Comparison of ENCODE assay signal across 21 mouse cellular contexts in genomic region chr11:106633456-106633855, GRCm38 (mm10). TPM values are rescaled to one million over a fixed set of nuclear protein-coding genes. Genes with fewer than 3 reads are reported as not detected.
DNase-seq lines count a peak whose midpoint lies in the region; TF ChIP-seq lines count a peak whose summit lies in the region.
"Had no signal": no experiment of that assay in that cellular context is flagged by ENCODE, and none has a peak within 500 bp of the region (broad histone marks: within the 10 kb centered on the region; RNA-seq: fewer than 3 reads in every experiment).

No protein-coding gene starts in this region.

- H3K9ac ChIP-seq in ES-Bruce4 (ENCODE audit: low read depth, poor library complexity, severe bottlenecking) = no peak overlapping the region
- no peak overlapping the region for H3K9ac ChIP-seq in ES-E14 (ENCODE audit: insufficient read depth, low read depth, low read length, poor library complexity, severe bottlenecking)
- H3K9ac ChIP-seq: embryonic facial prominence, embryonic 12.5 days; forebrain, embryonic 13.5 days; forebrain, embryonic 15.5 days; forebrain, postnatal 0 days had no signal

- DNase-seq in ES-E14 (ENCODE audit: low read depth, low spot score) (no peak), ZHBTc4 (ENCODE audit: low read depth, low spot score) (peak; percentile 90)
- DNase-seq in heart, embryonic 10.5 days (ENCODE audit: low spot score) = no peak
- no peak for DNase-seq in left cerebral cortex, adult 9 months (ENCODE audit: low spot score in 2 of 2)
- DNase-seq: adrenal gland, adult 2 months; adrenal gland, postnatal 10 days; adrenal gland, postnatal 25 days; B cell, adult 2 months; cerebellum, adult 11 months; cerebellum, adult 18-20 months; cerebellum, adult 8-10 months; cerebellum, adult 9-11 months; cerebellum, postnatal 14 days; cerebellum, postnatal 36 days; embryo, embryonic 11 days; forebrain, postnatal 0 days had no signal

- TF ChIP-seq CTCF in ES-Bruce4 (IDR thresholded peaks at IDR 0.05; ENCODE audit: low read depth, low read length) = no peak

- H3K9me3 ChIP-seq in ES-Bruce4 (replicated peaks; ENCODE audit: control insufficient read depth, insufficient read depth, low read length, poor library complexity, severe bottlenecking) = peaks cover 22% of the 10 kb centered on the region
- H3K9me3 ChIP-seq in ES-E14 (ENCODE audit: control insufficient read depth, insufficient read depth, low read depth, low read length) = no peaks in the 10 kb centered on the region; the same call in 1 of the 2 replicates
- peaks cover 8% of the 10 kb centered on the region; the same call in 1 of the 2 replicates for H3K9me3 ChIP-seq in heart, embryonic 10.5 days
- H3K9me3 ChIP-seq: forebrain, embryonic 15.5 days had no signal

- peak overlapping the region; percentile 7; the same call in 1 of the 2 replicates for H3K27ac ChIP-seq in ES-Bruce4 (ENCODE audit: insufficient read depth, low read length)
- peak overlapping the region; percentile 38 for H3K27ac ChIP-seq in ES-E14 (ENCODE audit: insufficient read depth, low read depth, low read length, poor library complexity, severe bottlenecking)
- no peak overlapping the region for H3K27ac ChIP-seq in heart, embryonic 10.5 days
- H3K27ac ChIP-seq: embryonic facial prominence, embryonic 12.5 days; forebrain, embryonic 13.5 days; forebrain, embryonic 15.5 days had no signal

- in situ Hi-C loops in ES-E14 (cut with MboI; ENCODE audit: low sequenced_read_pairs in 2 of 2, unreplicated experiment in 2 of 2) = loop anchor here in 1 of 2 experiments (10.0 kb wide), 1 partner anchor 219 kb away; no protein-coding TSS in a partner anchor

- peaks cover 4% of the 10 kb centered on the region for H3K4me1 ChIP-seq in ES-Bruce4 (ENCODE audit: control insufficient read depth, insufficient read depth, low read length)
- H3K4me1 ChIP-seq in ES-E14 (ENCODE audit: control insufficient read depth in 2 of 2, insufficient read depth in 2 of 2, low read length in 2 of 2, poor library complexity in 1 of 2) = peaks cover 0 to 12% of the 10 kb centered on the region in 2 experiments; a peak in 2 of 4 replicates
- peaks cover 9% of the 10 kb centered on the region for H3K4me1 ChIP-seq in heart, embryonic 10.5 days

- no peak for TF ChIP-seq EP300 in ES-Bruce4 (IDR thresholded peaks at IDR 0.05; ENCODE audit: insufficient read depth, low read depth, low read length)

- no peak for TF ChIP-seq POLR2A in ES-Bruce4 (IDR thresholded peaks at IDR 0.05; ENCODE audit: insufficient read depth, low read length)

- no peak overlapping the region for H3K4me3 ChIP-seq in ES-Bruce4 (ENCODE audit: low read depth, low read length)
- no peak overlapping the region for H3K4me3 ChIP-seq in ES-E14 (ENCODE audit: insufficient read depth in 1 of 2, low read depth in 1 of 2, low read length in 2 of 2, poor library complexity in 1 of 2, severe bottlenecking in 1 of 2)
- H3K4me3 ChIP-seq in heart, embryonic 10.5 days = no peak overlapping the region
- H3K4me3 ChIP-seq: embryonic facial prominence, embryonic 12.5 days; forebrain, embryonic 13.5 days; forebrain, embryonic 15.5 days had no signal

- 83% methylated on average over 2 of the region's 2 CpGs for WGBS in heart, embryonic 10.5 days

- H3K36me3 ChIP-seq in ES-Bruce4 (ENCODE audit: control insufficient read depth, insufficient read depth, low read length, poor library complexity, severe bottlenecking) (no peaks in the 10 kb centered on the region), ES-E14 (ENCODE audit: control insufficient read depth, insufficient read depth, low read length, poor library complexity, severe bottlenecking) (no peaks in the 10 kb centered on the region)
- H3K36me3 ChIP-seq in heart, embryonic 10.5 days = no peaks in the 10 kb centered on the region
- H3K36me3 ChIP-seq: embryonic facial prominence, embryonic 12.5 days; forebrain, embryonic 15.5 days had no signal

- H3K27me3 ChIP-seq in ES-Bruce4 (ENCODE audit: control insufficient read depth, insufficient read depth, low read length, poor library complexity, severe bottlenecking) = no peaks in the 10 kb centered on the region
- no peaks in the 10 kb centered on the region for H3K27me3 ChIP-seq in heart, embryonic 10.5 days (ENCODE audit: insufficient read depth, poor library complexity, severe bottlenecking)
- H3K27me3 ChIP-seq: CH12.LX; embryonic facial prominence, embryonic 12.5 days; forebrain, embryonic 13.5 days; forebrain, embryonic 15.5 days had no signal

TF ChIP-seq in ES-E14, 5 proteins besides CTCF, POLR2A, EP300 and RAD21:
- TF ChIP-seq HCFC1 (IDR thresholded peaks at IDR 0.05; ENCODE audit: borderline replicate concordance, insufficient read depth, low read length) (no peak), MAFK (IDR thresholded peaks at IDR 0.05; ENCODE audit: insufficient read depth, low read depth, low read length) (no peak), CHD2 (IDR thresholded peaks at IDR 0.05; ENCODE audit: low read depth, low read length) (no peak), ZNF384 (IDR thresholded peaks at IDR 0.05; ENCODE audit: low read depth, low read length) (no peak), ZC3H11A (IDR thresholded peaks at IDR 0.05; ENCODE audit: borderline replicate concordance, low read depth, low read length) (no peak)

RNA-seq across cellular contexts. Expression of gene Tex2, which starts 20.2 kb away (rescaled TPM):
- 28.8 and 31.3 TPM in 2 replicates for polyA plus RNA-seq in ES-Bruce4 (2011; ENCODE audit: insufficient read depth, insufficient read length, low read depth, missing spikeins)
- 33.6 and 34.4 TPM in 2 replicates for total RNA-seq in ES-E14 (2012; rRNA removed)
- 12.5 and 17.9 TPM in 2 replicates for polyA plus RNA-seq in heart, embryonic 10.5 days (2016; fragmentation: Nextera tagmentation; extraction: Ambion mirVana)
